In the genomic region with DNA sequence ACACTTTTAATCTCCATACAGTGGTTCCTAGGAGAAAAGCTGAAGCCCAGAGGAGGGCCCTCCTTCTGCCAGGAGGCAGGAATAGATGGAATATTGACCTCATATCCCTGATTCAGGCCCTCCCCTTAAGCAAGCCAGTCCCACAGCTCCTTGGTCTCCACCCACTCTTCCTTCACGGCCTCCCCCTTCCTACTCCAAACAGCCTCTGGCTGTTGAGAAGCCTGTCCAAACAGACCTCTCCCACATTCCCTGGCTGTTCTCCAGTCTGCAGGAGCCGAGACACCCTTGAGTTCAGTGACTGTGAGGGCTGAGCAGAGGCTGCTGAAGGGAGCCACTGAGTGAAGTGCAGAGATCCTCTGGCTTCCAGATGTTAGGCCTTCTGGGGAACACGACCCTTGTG, we compare ENCODE assay signal across 8 mouse cellular contexts. TPM values are rescaled to one million over a fixed set of nuclear protein-coding genes. Genes with fewer than 3 reads are reported as not detected.
DNase-seq lines count a peak whose midpoint lies in the region; ATAC-seq and TF ChIP-seq lines count a peak whose summit lies in the region.

A gene (plus strand): TSS at position 194 of the 400 bp plus-strand sequence.

- H3K27me3 ChIP-seq in intestine, embryonic 16.5 days (replicated peaks; ENCODE audit: control insufficient read depth, insufficient read depth, low read length), result no peaks in the 10 kb centered on the region
- H3K27me3 ChIP-seq in cerebellum, adult 2 months (ENCODE audit: control insufficient read depth, insufficient read depth, low read length), result no peaks in the 10 kb centered on the region

- ATAC-seq in intestine, embryonic 16.5 days, result peak; percentile 78

- intact Hi-C loops in left cerebral cortex, adult 2 months (cut with DNase I), result no loop called here

- peak within 1 kb of the TSS; percentile 42; the same call in 1 of the 2 replicates for H3K9ac ChIP-seq in intestine, embryonic 16.5 days (ENCODE audit: low read depth, low read length)

- no peaks in the 10 kb centered on the region for H3K9me3 ChIP-seq in intestine, embryonic 16.5 days (ENCODE audit: control insufficient read depth, low read length)

- peak within 1 kb of the TSS; percentile 51; the same call in 1 of the 2 replicates for H3K27ac ChIP-seq in left cerebral cortex, adult 2 months
- peak within 1 kb of the TSS; percentile 85 for H3K27ac ChIP-seq in intestine, embryonic 16.5 days (ENCODE audit: low read length)
- no peak within 1 kb of the TSS for H3K27ac ChIP-seq in cerebellum, adult 2 months (ENCODE audit: insufficient read depth, low read length)

- H3K4me3 ChIP-seq in left cerebral cortex, adult 2 months, result no peak within 1 kb of the TSS
- H3K4me3 ChIP-seq in intestine, embryonic 16.5 days (ENCODE audit: low read length), result no peak within 1 kb of the TSS
- H3K4me3 ChIP-seq in lung, adult 2 months (replicated peaks; ENCODE audit: extremely low read depth, low read depth, low read length), result no peak within 1 kb of the TSS
- no peak within 1 kb of the TSS for H3K4me3 ChIP-seq in cerebellum, adult 2 months (replicated peaks; ENCODE audit: insufficient read depth, low read depth, low read length)

- H3K4me2 ChIP-seq in intestine, embryonic 16.5 days (ENCODE audit: low read depth, low read length), result no peak within 1 kb of the TSS

- TF ChIP-seq CTCF in left cerebral cortex, adult 2 months (IDR thresholded peaks at IDR 0.05), result no peak
- TF ChIP-seq CTCF in lung, adult 2 months (IDR thresholded peaks at IDR 0.05; ENCODE audit: insufficient read depth, low read length), result no peak
- TF ChIP-seq CTCF in cerebellum, adult 2 months (IDR thresholded peaks at IDR 0.05; ENCODE audit: borderline replicate concordance, insufficient read depth, low read depth, low read length), result no peak

- TF ChIP-seq POLR2A in lung, adult 2 months (IDR thresholded peaks at IDR 0.05; ENCODE audit: borderline replicate concordance, extremely low read depth, low read depth, low read length), result peak; percentile 68; the same call in 1 of the 2 replicates
- TF ChIP-seq POLR2A in cerebellum, adult 2 months (IDR thresholded peaks at IDR 0.05; ENCODE audit: borderline replicate concordance, insufficient read depth, low read length), result no peak

- DNase-seq in left cerebral cortex, adult 2 months (ENCODE audit: extremely low spot score in 1 of 2, low spot score in 2 of 2), result peak in 1 of 2 experiments; percentile 26
- DNase-seq in left cerebral cortex, adult 8-10 months (ENCODE audit: low spot score in 2 of 2), result no peak
- DNase-seq in gastrocnemius, adult 18-20 months (ENCODE audit: low spot score), result peak; percentile 91
- DNase-seq in lung, adult 2 months, result peak; percentile 83
- DNase-seq in cerebellum, adult 2 months, result no peak
- DNase-seq in embryo, embryonic 10 days (ENCODE audit: low spot score), result no peak
- no peak for DNase-seq in layer of hippocampus, adult 8-10 months (ENCODE audit: low spot score in 2 of 2)

- 15% methylated on average over 3 of the region's 3 CpGs for WGBS in intestine, embryonic 16.5 days
- 26% methylated on average over 3 of the region's 3 CpGs for WGBS in lung, adult 2 months
- 32% methylated on average over 3 of the region's 3 CpGs for WGBS in cerebellum, adult 2 months

- H3K4me1 ChIP-seq in intestine, embryonic 16.5 days (ENCODE audit: control insufficient read depth, insufficient read depth, low read length), result peaks cover 42% of the 10 kb centered on the region
- H3K4me1 ChIP-seq in lung, adult 2 months (ENCODE audit: control insufficient read depth, insufficient read depth, low read length), result peaks cover 35% of the 10 kb centered on the region
- H3K4me1 ChIP-seq in cerebellum, adult 2 months (ENCODE audit: control insufficient read depth, insufficient read depth, low read length), result no peaks in the 10 kb centered on the region

- H3K36me3 ChIP-seq in intestine, embryonic 16.5 days (ENCODE audit: control insufficient read depth, insufficient read depth, low read length), result no peaks in the 10 kb centered on the region

RNA-seq across cellular contexts. Expression of the gene that starts here (rescaled TPM):
- 1 to 10 TPM in 1 of 2 experiments, under 1 TPM in 1; 0.87 to 1.1 TPM for total RNA-seq in left cerebral cortex, adult 2 months (2021)
- under 1 TPM; 0.60 to 0.91 (median 0.75) TPM for total RNA-seq in left cerebral cortex, adult 8-10 months (2022)
- 1 to 10 TPM; 1.7 to 2.5 TPM for total RNA-seq in gastrocnemius, adult 18-20 months (2021)
- polyA plus RNA-seq in intestine, embryonic 16.5 days (2015; fragmentation: Nextera tagmentation; extraction: Ambion mirVana), result 1.1 TPM in 2 replicates
- polyA plus RNA-seq in lung, adult 2 months (2012; rRNA removed), result 14.4 and 15.1 TPM in 2 replicates
- polyA plus RNA-seq in cerebellum, adult 2 months (2012; rRNA removed), result 1.6 and 1.9 TPM in 2 replicates
- 1 to 10 TPM in 2 of 4 experiments, under 1 TPM in 2; 0.53 to 1.3 (median 0.93) TPM for total RNA-seq in layer of hippocampus, adult 8-10 months (2022)

Comparison
In these comparisons a context has a peak if more than half of its experiments do, and no peak if none do; other contexts are left out.
1. DNase-seq: peak in gastrocnemius, adult 18-20 months (single experiment) and lung, adult 2 months (single experiment); none in left cerebral cortex, adult 8-10 months (0 of 2), cerebellum, adult 2 months (0 of 2), embryo, embryonic 10 days (single experiment) and layer of hippocampus, adult 8-10 months (0 of 2).